Mouse (Mus musculus): ENCODE data around the gene Gm47791.

DNA sequence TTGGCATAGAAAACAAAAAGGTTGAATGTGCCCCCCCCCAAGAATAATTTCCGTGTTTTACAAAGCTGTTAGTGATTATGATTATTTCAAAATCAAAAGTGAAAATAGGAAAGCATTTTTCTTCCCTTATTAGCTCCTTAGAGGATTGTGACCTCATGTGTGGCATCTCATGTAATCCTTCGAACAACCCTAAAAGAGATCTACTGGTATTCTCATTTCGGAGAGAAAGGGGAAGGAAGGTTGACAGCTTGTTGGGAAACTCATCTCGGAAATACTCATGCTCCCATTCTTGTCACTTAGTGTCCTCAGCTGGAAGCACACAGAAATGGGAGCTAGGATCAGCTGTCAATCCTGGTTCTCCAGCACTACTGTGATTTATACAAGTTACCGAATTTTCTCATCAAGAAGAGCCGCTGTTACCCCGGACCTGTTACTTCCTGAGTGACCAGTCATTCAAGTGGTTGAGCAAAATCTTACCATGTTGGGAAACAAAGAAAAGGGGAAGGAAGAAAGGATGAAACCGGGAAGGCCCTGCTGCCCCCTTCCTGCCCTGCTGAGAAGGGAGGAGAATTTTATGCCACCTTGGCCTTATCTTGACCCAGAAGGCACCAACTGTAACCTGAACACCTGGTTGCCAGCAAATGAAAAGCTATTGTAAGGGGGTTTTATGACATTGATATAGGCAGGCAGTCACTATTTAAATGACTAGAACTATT lies 9.4 kb downstream of the Gm47791 start:
- TF ChIP-seq CTCF (IDR thresholded peaks at IDR 0.05; ENCODE audit: extremely low read depth, insufficient read length, insufficient replicate concordance, low read depth, low read length): no peak
- TF ChIP-seq POLR2A (IDR thresholded peaks at IDR 0.05; ENCODE audit: low read depth, low read length): no peak
